In the genomic region with DNA sequence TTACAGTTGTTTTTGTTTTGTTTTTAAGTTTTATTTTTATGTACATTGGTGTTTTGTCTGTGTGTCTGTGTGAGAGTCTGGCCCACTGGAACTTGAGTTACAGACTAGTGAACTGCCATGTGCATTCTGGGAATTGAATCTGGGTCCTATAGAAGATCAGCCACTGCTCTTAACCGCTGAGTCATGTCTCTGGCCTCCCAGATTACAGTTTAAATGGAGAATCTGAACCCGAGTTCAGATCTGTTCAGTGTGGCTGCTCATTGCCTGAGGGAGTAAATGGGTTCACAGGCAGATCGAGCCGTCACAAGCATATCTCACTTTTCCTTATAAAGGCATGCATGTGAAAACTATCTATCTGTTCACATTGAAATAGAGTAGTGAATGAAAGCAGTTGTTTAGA, we compare ENCODE assay signal across 27 mouse cellular contexts. TPM values are rescaled to one million over a fixed set of nuclear protein-coding genes. Genes with fewer than 3 reads are reported as not detected.
DNase-seq lines count a peak whose midpoint lies in the region; ATAC-seq and TF ChIP-seq lines count a peak whose summit lies in the region.
"Had no signal": no experiment of that assay in that cellular context is flagged by ENCODE, and none has a peak within 500 bp of the region (broad histone marks: within the 10 kb centered on the region; RNA-seq: fewer than 3 reads in every experiment).

No protein-coding gene starts in this region.

- H3K36me3 ChIP-seq in G1E (replicated peaks), result peaks cover 36% of the 10 kb centered on the region
- peaks cover 24% of the 10 kb centered on the region for H3K36me3 ChIP-seq in liver, embryonic 12.5 days
- H3K36me3 ChIP-seq in macrophage (ENCODE audit: inconsistent target), result no peaks in the 10 kb centered on the region

- H3K9me3 ChIP-seq in G1E (replicated peaks), result no peaks in the 10 kb centered on the region
- no peaks in the 10 kb centered on the region for H3K9me3 ChIP-seq in liver, embryonic 12.5 days (replicated peaks)
- H3K9me3 ChIP-seq: heart, embryonic 15.5 days; hindbrain, embryonic 13.5 days; midbrain, embryonic 13.5 days; stomach, embryonic 15.5 days had no signal

- no peak for DNase-seq in G1E (ENCODE audit: low spot score)
- DNase-seq in right cerebral cortex, postnatal 10 days (ENCODE audit: low spot score in 2 of 2), result no peak
- no peak for DNase-seq in embryo, embryonic 11 days
- DNase-seq: adrenal gland, adult 8-10 months; cerebellum, adult 11 months; cerebellum, adult 9-11 months; gastrocnemius, adult 2 months; heart, postnatal 36 days; kidney, adult 11 months; kidney, postnatal 14 days; layer of hippocampus, postnatal 36 days; lung, adult 2 months; lung, postnatal 14 days; thymus, adult 18-20 months; thymus, postnatal 36 days had no signal

- peak overlapping the region; percentile 39 for H3K27ac ChIP-seq in bone marrow macrophage, adult 2 months (ENCODE audit: insufficient read depth, low read depth, low read length)
- H3K27ac ChIP-seq in liver, embryonic 12.5 days, result peak overlapping the region; percentile 30
- peak overlapping the region; percentile 35 for H3K27ac ChIP-seq in macrophage
- H3K27ac ChIP-seq: embryonic facial prominence, embryonic 10.5 days; heart, embryonic 15.5 days; hindbrain, embryonic 13.5 days; limb, embryonic 12.5 days; midbrain, embryonic 13.5 days; stomach, embryonic 15.5 days had no signal

- H3K4me3 ChIP-seq in G1E (ENCODE audit: low read depth, low read length) (no peak overlapping the region), macrophage (ENCODE audit: inconsistent target) (no peak overlapping the region)
- no peak overlapping the region for H3K4me3 ChIP-seq in bone marrow macrophage, adult 2 months (ENCODE audit: insufficient read depth, low read length)
- no peak overlapping the region for H3K4me3 ChIP-seq in liver, embryonic 12.5 days
- H3K4me3 ChIP-seq: embryonic facial prominence, embryonic 10.5 days; gastrocnemius, adult 2 months; heart, embryonic 15.5 days; hindbrain, embryonic 13.5 days; limb, embryonic 12.5 days; megakaryocyte, embryonic 14.5 days; midbrain, embryonic 13.5 days; stomach, embryonic 15.5 days had no signal

- 50% methylated on average over 4 of the region's 4 CpGs for WGBS in liver, embryonic 12.5 days (ENCODE audit: insufficient replicate concordance)
- 92% methylated on average over 4 of the region's 4 CpGs for WGBS in macrophage (ENCODE audit: missing documents)

- H3K4me1 ChIP-seq in G1E (ENCODE audit: insufficient read depth, low read depth, low read length), result peaks cover 36% of the 10 kb centered on the region
- peaks cover 38% of the 10 kb centered on the region for H3K4me1 ChIP-seq in bone marrow macrophage, adult 2 months (ENCODE audit: control insufficient read depth, insufficient read depth, low read length)
- peaks cover 36% of the 10 kb centered on the region for H3K4me1 ChIP-seq in liver, embryonic 12.5 days

- H3K79me2 ChIP-seq in macrophage (ENCODE audit: inconsistent target), result peaks cover 90% of the 10 kb centered on the region

- no peak for TF ChIP-seq CTCF in G1E (IDR thresholded peaks at IDR 0.05; ENCODE audit: low read depth, low read length)
- no peak for TF ChIP-seq CTCF in bone marrow macrophage, adult 2 months (IDR thresholded peaks at IDR 0.05; ENCODE audit: low read depth, low read length)

- no peak for TF ChIP-seq POLR2A in bone marrow macrophage, adult 2 months (IDR thresholded peaks at IDR 0.05; ENCODE audit: borderline replicate concordance, low read depth, low read length)

- ATAC-seq in G1E (ENCODE audit: extremely low read depth, insufficient number of reproducible peaks, low FRiP score, poor library complexity, severe bottlenecking), result peak; percentile 63
- peak; percentile 56 for ATAC-seq in liver, embryonic 12.5 days
- no peak for ATAC-seq in granulocyte monocyte progenitor cell, adult 5-6 weeks (replicated peaks; ENCODE audit: poor library complexity, severe bottlenecking)
- ATAC-seq: activated CD4-positive, CD25-positive, alpha-beta regulatory T cell, adult 4 months; midbrain, embryonic 13.5 days had no signal

- no peak overlapping the region for H3K9ac ChIP-seq in liver, embryonic 12.5 days
- H3K9ac ChIP-seq: heart, embryonic 15.5 days; hindbrain, embryonic 13.5 days; limb, embryonic 12.5 days; midbrain, embryonic 13.5 days; stomach, embryonic 15.5 days had no signal

- no peaks in the 10 kb centered on the region for H3K27me3 ChIP-seq in G1E (ENCODE audit: insufficient read depth, low read length)
- no peaks in the 10 kb centered on the region for H3K27me3 ChIP-seq in liver, embryonic 12.5 days (replicated peaks)
- H3K27me3 ChIP-seq: heart, embryonic 15.5 days; hindbrain, embryonic 13.5 days; limb, embryonic 12.5 days; megakaryocyte, embryonic 14.5 days; midbrain, embryonic 13.5 days; stomach, embryonic 15.5 days had no signal

- H3K4me2 ChIP-seq in liver, embryonic 12.5 days, result no peak overlapping the region
- H3K4me2 ChIP-seq: heart, embryonic 15.5 days; hindbrain, embryonic 13.5 days; limb, embryonic 12.5 days; midbrain, embryonic 13.5 days; stomach, embryonic 15.5 days had no signal

RNA-seq across cellular contexts. Expression of a gene that starts 4.0 kb away (rescaled TPM):
- 25.1 and 39.2 TPM in 2 replicates for total RNA-seq in G1E (2014; fragmentation: Nextera tagmentation)
- total RNA-seq in G1E (2017), result 27.5 and 30.4 TPM in 2 replicates
- polyA plus RNA-seq in G1E (2012), result 18.3 and 19.0 TPM in 2 replicates
- polyA plus RNA-seq in bone marrow macrophage, adult 2 months (2012; ENCODE audit: insufficient read depth, insufficient read length, missing spikeins), result 106 and 116 TPM in 2 replicates
- polyA plus RNA-seq in liver, embryonic 12.5 days (2016; fragmentation: Nextera tagmentation; extraction: Ambion mirVana), result 28.3 and 28.5 TPM in 2 replicates
- total RNA-seq in macrophage (2018; cell fraction: chromatin; rRNA removed), result 100 to 1,000 TPM in 4 of 26 experiments, 10 to 100 TPM in 22; 36.1 to 127 (median 71.9) TPM
- 10 to 100 TPM; 50.5 to 65.0 (median 60.0) TPM for total RNA-seq in macrophage (2018; cell fraction: cytosol; rRNA removed)
- total RNA-seq in macrophage (2018; cell fraction: nucleus; rRNA removed), result 10 to 100 TPM; 33.3 to 96.1 (median 47.0) TPM
- polyA plus RNA-seq in macrophage (2018), result 39.6 to 73.7 TPM (median 49.5 TPM) in 3 replicates
- total RNA-seq in granulocyte monocyte progenitor cell, adult 5-6 weeks (2014; fragmentation: Nextera tagmentation), result 16.7 and 35.6 TPM in 2 replicates
- total RNA-seq in granulocyte monocyte progenitor cell, adult 5-6 weeks (2017), result 20.5 and 28.2 TPM in 2 replicates

RNA-seq across cellular contexts. Expression of a gene that starts 38.1 kb away (rescaled TPM):
- 45.1 and 52.4 TPM in 2 replicates for total RNA-seq in G1E (2014; fragmentation: Nextera tagmentation)
- 39.1 and 41.8 TPM in 2 replicates for total RNA-seq in G1E (2017)
- polyA plus RNA-seq in G1E (2012), result 49.2 and 50.8 TPM in 2 replicates
- 47.2 and 47.4 TPM in 2 replicates for polyA plus RNA-seq in bone marrow macrophage, adult 2 months (2012; ENCODE audit: insufficient read depth, insufficient read length, missing spikeins)
- 61.4 and 64.5 TPM in 2 replicates for polyA plus RNA-seq in liver, embryonic 12.5 days (2016; fragmentation: Nextera tagmentation; extraction: Ambion mirVana)
- 10 to 100 TPM; 14.9 to 33.9 (median 25.7) TPM for total RNA-seq in macrophage (2018; cell fraction: chromatin; rRNA removed)
- 10 to 100 TPM; 34.0 to 51.3 (median 43.6) TPM for total RNA-seq in macrophage (2018; cell fraction: cytosol; rRNA removed)
- 10 to 100 TPM; 28.3 to 39.3 (median 33.8) TPM for total RNA-seq in macrophage (2018; cell fraction: nucleus; rRNA removed)
- polyA plus RNA-seq in macrophage (2018), result 21.0 to 43.0 TPM (median 38.5 TPM) in 3 replicates
- 41.1 and 47.0 TPM in 2 replicates for total RNA-seq in granulocyte monocyte progenitor cell, adult 5-6 weeks (2014; fragmentation: Nextera tagmentation)
- 29.1 and 30.0 TPM in 2 replicates for total RNA-seq in granulocyte monocyte progenitor cell, adult 5-6 weeks (2017)
